Mouse (Mus musculus): ENCODE results near the gene Selenov. TPM values are rescaled to one million over a fixed set of nuclear protein-coding genes. Genes with fewer than 3 reads are reported as not detected.

Selenov gene
- polyA plus RNA-seq, 1 experiment from 2014 or later = 0.70 TPM

GRCm38 (mm10) chr7:28321974-28322720 lies 31.2 kb upstream of the Selenov start:
- peaks cover 95% of the 10 kb centered on the region for H3K36me3 ChIP-seq (ENCODE audit: control insufficient read depth, insufficient read depth, low read length)
- no peak overlapping the region for H3K4me2 ChIP-seq (ENCODE audit: low read depth, low read length)
- WGBS = 96% methylated on average over 15 of the region's 15 CpGs
- H3K4me3 ChIP-seq (ENCODE audit: low read depth, low read length) = no peak overlapping the region
- H3K9me3 ChIP-seq (ENCODE audit: control insufficient read depth, low read length) = no peaks in the 10 kb centered on the region
- no peak overlapping the region for H3K27ac ChIP-seq (ENCODE audit: low read depth, low read length)
- H3K27me3 ChIP-seq (ENCODE audit: control insufficient read depth, insufficient read depth, low read length) = no peaks in the 10 kb centered on the region
- no peak overlapping the region; the same call in 1 of the 2 replicates for H3K9ac ChIP-seq (replicated peaks; ENCODE audit: low read depth, low read length)
- no peak for ATAC-seq (ENCODE audit: low read depth)
- no peaks in the 10 kb centered on the region for H3K4me1 ChIP-seq (ENCODE audit: control insufficient read depth, insufficient read depth, low read length)

- Histone ChIP-seq H3K27ac (ENCODE audit: low read depth, low read length) (no peak overlapping the region), H3K27me3 (ENCODE audit: control insufficient read depth, insufficient read depth, low read length) (no peaks in the 10 kb centered on the region), H3K9me3 (ENCODE audit: control insufficient read depth, low read length) (no peaks in the 10 kb centered on the region), H3K9ac (replicated peaks; ENCODE audit: low read depth, low read length) (no peak overlapping the region), H3K4me3 (ENCODE audit: low read depth, low read length) (no peak overlapping the region), H3K36me3 (ENCODE audit: control insufficient read depth, insufficient read depth, low read length) (peaks cover 90% of the 10 kb centered on the region), H3K4me1 (ENCODE audit: control insufficient read depth, insufficient read depth, low read length) (no peaks in the 10 kb centered on the region), H3K4me2 (ENCODE audit: low read depth, low read length) (no peak overlapping the region)
- ATAC-seq (ENCODE audit: low read depth) = no peak
- WGBS = 93% methylated on average over 17 of the region's 17 CpGs
Observed at GRCm38 (mm10) chr7:28318714-28319113, 27.7 kb upstream of the Selenov start.

- Histone ChIP-seq H3K27me3 (ENCODE audit: control insufficient read depth, insufficient read depth, low read length) (no peaks in the 10 kb centered on the region), H3K9ac (replicated peaks; ENCODE audit: low read depth, low read length) (no peak overlapping the region), H3K9me3 (ENCODE audit: control insufficient read depth, low read length) (no peaks in the 10 kb centered on the region), H3K4me2 (ENCODE audit: low read depth, low read length) (no peak overlapping the region), H3K27ac (ENCODE audit: low read depth, low read length) (no peak overlapping the region), H3K4me1 (ENCODE audit: control insufficient read depth, insufficient read depth, low read length) (no peaks in the 10 kb centered on the region), H3K4me3 (ENCODE audit: low read depth, low read length) (no peak overlapping the region), H3K36me3 (ENCODE audit: control insufficient read depth, insufficient read depth, low read length) (peaks cover 83% of the 10 kb centered on the region)
- WGBS = 87% methylated on average over 3 of the region's 3 CpGs
- ATAC-seq (ENCODE audit: low read depth) = no peak
Observed at GRCm38 (mm10) chr7:28318036-28318435, 27.1 kb upstream of the Selenov start.

DNA sequence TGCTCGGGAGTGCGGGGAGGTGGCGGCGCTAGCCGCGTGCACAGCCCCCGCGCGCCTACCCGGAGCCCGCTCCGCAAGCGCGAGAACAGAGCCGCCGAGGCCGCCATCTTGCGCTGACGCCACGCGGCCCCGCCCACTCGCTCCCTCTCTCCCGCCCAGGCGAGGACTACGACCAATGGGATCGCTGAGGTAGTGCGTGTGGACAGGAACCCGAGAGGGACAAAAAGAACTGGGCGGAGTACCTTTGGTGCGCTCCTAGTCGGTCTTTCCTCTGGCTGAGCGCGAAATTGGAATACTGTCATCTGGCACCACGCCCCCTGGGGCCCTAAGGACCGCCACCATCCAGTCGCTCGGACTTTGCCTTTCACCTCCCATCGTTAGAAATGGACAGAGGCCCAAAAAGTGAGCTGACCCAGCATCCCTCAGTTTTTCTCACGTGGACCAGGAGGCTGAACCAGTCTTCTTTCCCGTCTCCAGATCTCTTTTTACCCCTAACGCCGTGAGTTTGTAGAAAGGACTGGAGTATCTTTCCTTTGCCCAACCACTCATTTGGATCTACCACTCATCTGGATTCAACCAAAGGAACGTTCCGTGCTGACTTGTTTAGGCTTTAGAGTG lies 21.0 kb upstream of the Selenov start, which contains the start of gene Timm50:
Gene Timm50 (minus strand): TSS at position 147 of the 618 bp plus-strand sequence.
- Histone ChIP-seq H3K36me3 (ENCODE audit: control insufficient read depth, insufficient read depth, low read length) (peaks cover 48% of the 10 kb centered on the region), H3K27ac (ENCODE audit: low read depth, low read length) (peak within 1 kb of the TSS; percentile 75), H3K4me3 (ENCODE audit: low read depth, low read length) (peak within 1 kb of the TSS; percentile 91), H3K4me1 (ENCODE audit: control insufficient read depth, insufficient read depth, low read length) (peaks cover 7% of the 10 kb centered on the region), H3K27me3 (ENCODE audit: control insufficient read depth, insufficient read depth, low read length) (no peaks in the 10 kb centered on the region), H3K9me3 (ENCODE audit: control insufficient read depth, low read length) (no peaks in the 10 kb centered on the region), H3K9ac (replicated peaks; ENCODE audit: low read depth, low read length) (peak within 1 kb of the TSS; percentile 82), H3K4me2 (ENCODE audit: low read depth, low read length) (peak within 1 kb of the TSS; percentile 91)
- under 1% methylated on average over 43 of the region's 45 CpGs for WGBS
- ATAC-seq (ENCODE audit: low read depth) = peak; percentile 97

DNA sequence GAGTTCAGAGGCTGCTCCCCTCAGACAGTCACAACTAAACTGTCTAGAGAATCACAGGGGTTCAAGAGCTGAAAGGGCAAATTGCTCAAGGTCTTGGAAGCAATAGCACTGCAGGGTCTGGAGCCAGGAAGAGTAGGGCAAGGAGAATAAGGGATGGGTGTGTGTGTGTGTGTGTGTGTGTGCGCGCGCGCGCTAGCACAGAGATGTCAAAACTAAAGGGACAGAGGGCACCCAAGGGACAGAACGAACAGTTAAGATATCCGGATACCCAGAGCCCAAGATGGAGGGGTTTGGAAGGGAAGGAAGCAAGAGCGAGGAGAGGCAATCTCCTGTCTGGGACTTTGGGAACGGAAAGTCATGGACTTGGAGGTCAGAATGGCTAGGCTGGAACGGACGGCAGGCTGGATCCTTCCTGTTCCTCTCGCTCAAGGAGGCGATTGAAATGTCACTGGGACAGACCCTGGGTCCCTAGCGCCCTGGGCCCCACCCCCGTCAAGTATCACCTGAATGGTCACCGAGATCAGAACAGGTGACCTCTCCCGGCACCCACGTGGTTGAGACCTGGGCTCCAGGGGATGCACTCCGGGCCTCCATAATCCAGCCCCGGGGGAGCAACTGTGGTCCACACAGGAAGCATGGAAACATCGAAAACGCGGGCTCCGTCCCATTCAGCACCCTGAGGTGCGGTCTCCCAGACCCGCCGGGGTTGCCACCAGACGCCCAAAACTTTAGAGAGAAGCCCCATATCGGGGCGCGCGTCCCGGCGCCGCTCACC lies 20.4 kb upstream of the Selenov start:
- peak overlapping the region; percentile 91 for H3K4me2 ChIP-seq (ENCODE audit: low read depth, low read length)
- H3K4me3 ChIP-seq (ENCODE audit: low read depth, low read length) = peak overlapping the region; percentile 91
- no peaks in the 10 kb centered on the region for H3K9me3 ChIP-seq (ENCODE audit: control insufficient read depth, low read length)
- H3K27ac ChIP-seq (ENCODE audit: low read depth, low read length) = peak overlapping the region; percentile 75
- peak overlapping the region; percentile 82 for H3K9ac ChIP-seq (replicated peaks; ENCODE audit: low read depth, low read length)
- H3K27me3 ChIP-seq (ENCODE audit: control insufficient read depth, insufficient read depth, low read length) = no peaks in the 10 kb centered on the region
- peaks cover 48% of the 10 kb centered on the region for H3K36me3 ChIP-seq (ENCODE audit: control insufficient read depth, insufficient read depth, low read length)
- ATAC-seq (ENCODE audit: low read depth) = peak; percentile 65
- WGBS = 4% methylated on average over 35 of the region's 35 CpGs
- H3K4me1 ChIP-seq (ENCODE audit: control insufficient read depth, insufficient read depth, low read length) = peaks cover 7% of the 10 kb centered on the region

- Histone ChIP-seq H3K4me1 (ENCODE audit: control insufficient read depth, insufficient read depth, low read length) (peaks cover 7% of the 10 kb centered on the region), H3K9ac (replicated peaks; ENCODE audit: low read depth, low read length) (no peak overlapping the region), H3K27me3 (ENCODE audit: control insufficient read depth, insufficient read depth, low read length) (no peaks in the 10 kb centered on the region), H3K4me3 (ENCODE audit: low read depth, low read length) (no peak overlapping the region), H3K9me3 (ENCODE audit: control insufficient read depth, low read length) (no peaks in the 10 kb centered on the region), H3K27ac (ENCODE audit: low read depth, low read length) (no peak overlapping the region), H3K4me2 (ENCODE audit: low read depth, low read length) (no peak overlapping the region), H3K36me3 (ENCODE audit: control insufficient read depth, insufficient read depth, low read length) (peaks cover 48% of the 10 kb centered on the region)
- ATAC-seq (ENCODE audit: low read depth) = no peak
- 30% methylated on average over 9 of the region's 9 CpGs for WGBS
Observed at GRCm38 (mm10) chr7:28309737-28310136, 18.8 kb upstream of the Selenov start.

GRCm38 (mm10) chr7:28306216-28306615 lies 15.2 kb upstream of the Selenov start:
- H3K9ac ChIP-seq (replicated peaks; ENCODE audit: low read depth, low read length) = no peak overlapping the region
- no peaks in the 10 kb centered on the region for H3K9me3 ChIP-seq (ENCODE audit: control insufficient read depth, low read length)
- peaks cover 44% of the 10 kb centered on the region for H3K36me3 ChIP-seq (ENCODE audit: control insufficient read depth, insufficient read depth, low read length)
- H3K4me1 ChIP-seq (ENCODE audit: control insufficient read depth, insufficient read depth, low read length) = peaks cover 9% of the 10 kb centered on the region
- no peak overlapping the region for H3K4me3 ChIP-seq (ENCODE audit: low read depth, low read length)
- WGBS = 93% methylated on average over 8 of the region's 8 CpGs
- no peak for ATAC-seq (ENCODE audit: low read depth)
- no peak overlapping the region for H3K27ac ChIP-seq (ENCODE audit: low read depth, low read length)
- H3K27me3 ChIP-seq (ENCODE audit: control insufficient read depth, insufficient read depth, low read length) = no peaks in the 10 kb centered on the region
- no peak overlapping the region for H3K4me2 ChIP-seq (ENCODE audit: low read depth, low read length)

DNA sequence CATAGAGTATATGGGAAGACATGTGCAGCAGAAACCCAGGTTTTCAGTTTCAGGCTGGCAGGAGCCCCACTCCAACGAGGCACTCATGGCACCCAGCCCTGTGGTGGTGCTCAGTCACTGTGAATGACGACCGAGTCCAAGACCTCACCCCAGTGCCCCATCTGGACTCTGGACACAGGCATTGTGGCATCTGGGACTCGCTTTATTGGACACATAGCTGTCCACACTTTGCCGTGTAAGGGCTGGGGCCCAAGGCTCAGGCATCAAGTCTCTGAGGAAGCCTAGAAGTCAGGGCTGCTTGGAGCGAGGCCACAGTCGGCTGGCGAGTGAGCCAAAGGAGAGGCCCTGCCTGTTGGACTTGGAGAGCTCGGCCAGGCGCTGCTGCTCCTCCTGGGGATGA lies 14.7 kb upstream of the Selenov start:
- peaks cover 44% of the 10 kb centered on the region for H3K36me3 ChIP-seq (ENCODE audit: control insufficient read depth, insufficient read depth, low read length)
- 86% methylated on average over 10 of the region's 10 CpGs for WGBS
- ATAC-seq (ENCODE audit: low read depth) = no peak
- H3K4me2 ChIP-seq (ENCODE audit: low read depth, low read length) = no peak overlapping the region
- H3K27ac ChIP-seq (ENCODE audit: low read depth, low read length) = no peak overlapping the region
- H3K27me3 ChIP-seq (ENCODE audit: control insufficient read depth, insufficient read depth, low read length) = no peaks in the 10 kb centered on the region
- H3K9ac ChIP-seq (replicated peaks; ENCODE audit: low read depth, low read length) = no peak overlapping the region
- H3K4me1 ChIP-seq (ENCODE audit: control insufficient read depth, insufficient read depth, low read length) = peaks cover 3% of the 10 kb centered on the region; the same call in 1 of the 2 replicates
- no peak overlapping the region for H3K4me3 ChIP-seq (ENCODE audit: low read depth, low read length)
- H3K9me3 ChIP-seq (ENCODE audit: control insufficient read depth, low read length) = no peaks in the 10 kb centered on the region
